Mouse (Mus musculus) intestine, postnatal 0 days (tissue): ENCODE data around the gene Rhox2h. TPM values are rescaled to one million over a fixed set of nuclear protein-coding genes. Genes with fewer than 3 reads are reported as not detected.

Source experiments
- polyA plus RNA-seq: library from polyadenylated mRNA; unstranded; fragments of >200 nt; fragmentation: Nextera tagmentation; extraction: Ambion mirVana; gene quantifications from 2 replicates; pipeline ENCODE4 v1.2.1, GENCODE M21; 2015

Gene Rhox2h
- polyA plus RNA-seq, 1 experiment from 2014 or later = not detected

Other genes starting within 250 kb of the Rhox2h start
- not detected in 2 replicates for gene Rhox4b, start 240.8 kb downstream of the Rhox2h start, polyA plus RNA-seq
- gene Rhox2c, start 219.6 kb downstream of the Rhox2h start, polyA plus RNA-seq = not detected in 2 replicates
- not detected in 2 replicates for gene Rhox3c, start 214.7 kb downstream of the Rhox2h start, polyA plus RNA-seq
- gene Rhox4c, start 192.9 kb downstream of the Rhox2h start, polyA plus RNA-seq = not detected in 2 replicates
- not detected in 2 replicates for gene Rhox2d, start 179.8 kb downstream of the Rhox2h start, polyA plus RNA-seq
- gene Rhox4d, start 158.9 kb downstream of the Rhox2h start, polyA plus RNA-seq = not detected in 2 replicates
- not detected in 2 replicates for gene Rhox2e, start 142.8 kb downstream of the Rhox2h start, polyA plus RNA-seq
- not detected in 2 replicates for gene Rhox3e, start 131.3 kb downstream of the Rhox2h start, polyA plus RNA-seq
- not detected in 2 replicates for gene Rhox4e, start 115.9 kb downstream of the Rhox2h start, polyA plus RNA-seq
- not detected in 2 replicates for gene Rhox2f, start 101.9 kb downstream of the Rhox2h start, polyA plus RNA-seq
- not detected in 2 replicates for gene Rhox3f, start 92.3 kb downstream of the Rhox2h start, polyA plus RNA-seq
- gene Rhox4f, start 65.6 kb downstream of the Rhox2h start, polyA plus RNA-seq = not detected in 2 replicates
- not detected in 2 replicates for gene Rhox3g, start 44.7 kb downstream of the Rhox2h start, polyA plus RNA-seq
- not detected in 2 replicates for gene Rhox2g, start 29.8 kb downstream of the Rhox2h start, polyA plus RNA-seq
- not detected in 2 replicates for gene Rhox4g, start 21.9 kb downstream of the Rhox2h start, polyA plus RNA-seq
- not detected in 2 replicates for gene Rhox3h, start 4.5 kb downstream of the Rhox2h start, polyA plus RNA-seq
- gene Rhox5, start 131.6 kb upstream of the Rhox2h start, polyA plus RNA-seq = 0.51 and 0.85 TPM in 2 replicates
- gene Rhox6, start 153.6 kb upstream of the Rhox2h start, polyA plus RNA-seq = not detected in 2 replicates
- not detected in 2 replicates for gene Rhox7a, start 158.4 kb upstream of the Rhox2h start, polyA plus RNA-seq
- not detected in 2 replicates for gene Rhox8, start 205.7 kb upstream of the Rhox2h start, polyA plus RNA-seq
- not detected in 2 replicates for gene Rhox7b, start 224.0 kb upstream of the Rhox2h start, polyA plus RNA-seq
- not detected in 2 replicates for gene Rhox9, start 228.5 kb upstream of the Rhox2h start, polyA plus RNA-seq